Mouse (Mus musculus): ENCODE measurements at regions not wholly inside any gene's neighbourhood (a gene's known extent, or its start where the extent isn't known, plus 50 kb on each side); places are given as distances from the start of the nearest gene placed in this dataset.

DNA sequence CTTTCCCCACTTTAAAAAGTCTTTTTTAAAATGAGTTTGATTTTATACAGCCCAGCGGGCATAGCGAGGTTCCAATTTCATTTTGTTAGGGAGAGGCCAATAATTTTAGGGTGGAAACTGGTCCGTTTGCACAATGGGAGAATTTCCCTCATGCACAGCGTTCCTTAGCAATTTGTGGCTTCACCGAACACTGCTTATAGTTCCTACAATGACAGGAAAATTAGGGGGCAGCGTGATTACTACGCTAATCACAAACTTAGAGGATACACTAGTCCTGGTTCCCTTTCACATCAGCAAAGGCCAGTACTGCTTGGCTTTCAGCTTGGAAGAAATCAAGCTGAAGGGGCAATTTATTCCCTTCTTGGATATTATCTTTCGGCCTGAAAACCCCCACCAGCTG lies 745.1 kb upstream of the Gm19410 start:
- Histone ChIP-seq H3K36me3 (ENCODE audit: control insufficient read depth, insufficient read depth, low read length) (no peaks in the 10 kb centered on the region), H3K9ac (ENCODE audit: low read depth, low read length) (no peak overlapping the region), H3K9me3 (replicated peaks; ENCODE audit: control insufficient read depth, low read length) (peaks cover 3% of the 10 kb centered on the region; the same call in 1 of the 2 replicates), H3K27me3 (ENCODE audit: control insufficient read depth, insufficient read depth, low read length) (no peaks in the 10 kb centered on the region), H3K4me2 (no peak overlapping the region), H3K27ac (ENCODE audit: low read depth, low read length) (no peak overlapping the region), H3K4me1 (ENCODE audit: control insufficient read depth, insufficient read depth, low read length) (no peaks in the 10 kb centered on the region), H3K4me3 (ENCODE audit: low read depth, low read length) (no peak overlapping the region)
- WGBS (ENCODE audit: insufficient replicate concordance): 86% methylated on average over 8 of the region's 8 CpGs
- ATAC-seq (replicated peaks; ENCODE audit: insufficient number of reproducible peaks, low FRiP score, low TSS enrichment): no peak

DNA sequence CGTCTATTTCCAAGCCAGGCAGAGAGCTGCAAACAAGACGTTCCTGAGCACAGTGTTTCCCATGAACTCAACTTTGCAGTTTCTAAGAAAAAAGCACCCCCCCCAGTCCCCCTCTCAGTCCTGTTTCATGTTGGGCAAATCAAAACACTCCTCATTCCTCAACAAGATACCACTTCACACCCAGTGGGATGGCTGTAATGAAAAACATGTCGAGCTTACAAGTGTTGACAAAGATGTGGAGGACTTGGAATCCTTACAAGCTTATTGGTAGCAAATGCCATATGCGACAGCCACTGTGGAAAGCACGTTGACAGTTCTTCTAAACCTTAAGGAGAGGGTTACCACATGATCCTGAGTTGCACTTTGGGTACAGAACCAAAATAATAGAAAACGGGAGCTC lies 742.9 kb upstream of the Gm19410 start:
- 38% methylated on average over 6 of the region's 6 CpGs for WGBS (ENCODE audit: insufficient replicate concordance)
- no peak for ATAC-seq (replicated peaks; ENCODE audit: insufficient number of reproducible peaks, low FRiP score, low TSS enrichment)
- H3K27me3 ChIP-seq (ENCODE audit: control insufficient read depth, insufficient read depth, low read length): no peaks in the 10 kb centered on the region
- H3K4me3 ChIP-seq (ENCODE audit: low read depth, low read length): no peak overlapping the region
- no peaks in the 10 kb centered on the region for H3K4me1 ChIP-seq (ENCODE audit: control insufficient read depth, insufficient read depth, low read length)
- H3K36me3 ChIP-seq (ENCODE audit: control insufficient read depth, insufficient read depth, low read length): no peaks in the 10 kb centered on the region
- H3K9me3 ChIP-seq (replicated peaks; ENCODE audit: control insufficient read depth, low read length): peaks cover 3% of the 10 kb centered on the region; the same call in 1 of the 2 replicates
- H3K9ac ChIP-seq (ENCODE audit: low read depth, low read length): no peak overlapping the region
- no peak overlapping the region for H3K27ac ChIP-seq (ENCODE audit: low read depth, low read length)
- no peak overlapping the region for H3K4me2 ChIP-seq

DNA sequence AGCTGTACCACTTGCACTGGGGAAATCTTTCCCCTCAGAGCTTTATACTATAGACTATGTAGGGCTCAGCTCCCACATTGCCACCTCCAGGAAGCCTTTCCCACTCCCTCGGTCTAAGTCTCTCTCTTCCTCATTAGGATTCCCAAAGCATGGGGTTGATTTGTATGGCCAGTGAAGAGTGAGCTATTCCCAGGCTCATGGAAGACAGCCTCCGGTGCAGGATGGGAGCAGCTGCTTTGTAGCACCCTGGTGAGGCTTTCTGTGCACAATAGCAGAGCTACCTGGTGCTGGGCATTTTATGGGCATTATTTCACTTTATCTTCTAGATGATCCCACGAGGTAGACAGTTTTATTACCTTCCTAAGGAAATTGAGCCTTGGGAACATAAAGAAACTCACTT lies 717.8 kb upstream of the Gm19410 start:
- no peak for ATAC-seq (replicated peaks; ENCODE audit: insufficient number of reproducible peaks, low FRiP score, low TSS enrichment)
- 79% methylated on average over 3 of the region's 3 CpGs for WGBS (ENCODE audit: insufficient replicate concordance)
- H3K9ac ChIP-seq (ENCODE audit: low read depth, low read length): no peak overlapping the region
- H3K4me2 ChIP-seq: no peak overlapping the region
- H3K27ac ChIP-seq (ENCODE audit: low read depth, low read length): no peak overlapping the region
- H3K36me3 ChIP-seq (ENCODE audit: control insufficient read depth, insufficient read depth, low read length): no peaks in the 10 kb centered on the region
- no peaks in the 10 kb centered on the region for H3K4me1 ChIP-seq (ENCODE audit: control insufficient read depth, insufficient read depth, low read length)
- no peaks in the 10 kb centered on the region for H3K9me3 ChIP-seq (replicated peaks; ENCODE audit: control insufficient read depth, low read length)
- no peak overlapping the region for H3K4me3 ChIP-seq (ENCODE audit: low read depth, low read length)
- H3K27me3 ChIP-seq (ENCODE audit: control insufficient read depth, insufficient read depth, low read length): no peaks in the 10 kb centered on the region

- Histone ChIP-seq H3K4me1 (ENCODE audit: control insufficient read depth, insufficient read depth, low read length) (no peaks in the 10 kb centered on the region), H3K9me3 (replicated peaks; ENCODE audit: control insufficient read depth, low read length) (no peaks in the 10 kb centered on the region), H3K4me3 (ENCODE audit: low read depth, low read length) (no peak overlapping the region), H3K9ac (ENCODE audit: low read depth, low read length) (no peak overlapping the region), H3K27me3 (ENCODE audit: control insufficient read depth, insufficient read depth, low read length) (no peaks in the 10 kb centered on the region), H3K4me2 (no peak overlapping the region), H3K36me3 (ENCODE audit: control insufficient read depth, insufficient read depth, low read length) (no peaks in the 10 kb centered on the region), H3K27ac (ENCODE audit: low read depth, low read length) (no peak overlapping the region)
- ATAC-seq (replicated peaks; ENCODE audit: insufficient number of reproducible peaks, low FRiP score, low TSS enrichment): no peak
- WGBS (ENCODE audit: insufficient replicate concordance): 86% methylated on average over 4 of the region's 4 CpGs
These were observed 712.1 kb upstream of the Gm19410 start for GRCm38 (mm10) chr8:35053444-35053843.

DNA sequence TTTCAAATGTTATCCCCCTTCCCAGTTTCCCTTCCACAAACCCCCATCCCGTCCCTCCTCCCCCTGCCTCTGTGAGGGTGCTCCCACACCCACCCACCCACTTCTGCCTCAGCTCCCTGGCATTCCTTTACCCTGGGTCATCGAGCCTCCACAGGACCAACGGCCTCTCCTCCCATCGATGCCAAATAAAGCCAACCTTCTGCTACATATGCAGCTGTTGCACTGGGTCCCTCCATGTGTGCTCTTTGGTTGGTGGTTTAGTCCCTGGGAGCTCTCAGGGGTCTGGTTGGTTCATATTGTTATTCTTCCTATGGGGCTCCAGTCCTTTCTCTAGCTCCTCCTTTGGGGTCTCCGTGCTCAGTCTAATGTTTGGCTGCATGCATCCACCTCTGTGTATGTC lies 704.5 kb upstream of the Gm19410 start:
- ATAC-seq (replicated peaks; ENCODE audit: insufficient number of reproducible peaks, low FRiP score, low TSS enrichment): no peak

GRCm38 (mm10) chr8:35068228-35068627 lies 697.4 kb upstream of the Gm19410 start:
- WGBS (ENCODE audit: insufficient replicate concordance): 86% methylated on average over 2 of the region's 2 CpGs
- no peak overlapping the region for H3K27ac ChIP-seq (ENCODE audit: low read depth, low read length)

More for the DNA sequence above, 704.5 kb upstream of the Gm19410 start:
- Histone ChIP-seq H3K9ac (ENCODE audit: low read depth, low read length) (no peak overlapping the region), H3K27ac (ENCODE audit: low read depth, low read length) (no peak overlapping the region), H3K9me3 (replicated peaks; ENCODE audit: control insufficient read depth, low read length) (no peaks in the 10 kb centered on the region), H3K4me1 (ENCODE audit: control insufficient read depth, insufficient read depth, low read length) (no peaks in the 10 kb centered on the region), H3K4me3 (ENCODE audit: low read depth, low read length) (no peak overlapping the region), H3K36me3 (ENCODE audit: control insufficient read depth, insufficient read depth, low read length) (no peaks in the 10 kb centered on the region), H3K4me2 (no peak overlapping the region), H3K27me3 (ENCODE audit: control insufficient read depth, insufficient read depth, low read length) (no peaks in the 10 kb centered on the region)
- 73% methylated on average over 5 of the region's 5 CpGs for WGBS (ENCODE audit: insufficient replicate concordance)

DNA sequence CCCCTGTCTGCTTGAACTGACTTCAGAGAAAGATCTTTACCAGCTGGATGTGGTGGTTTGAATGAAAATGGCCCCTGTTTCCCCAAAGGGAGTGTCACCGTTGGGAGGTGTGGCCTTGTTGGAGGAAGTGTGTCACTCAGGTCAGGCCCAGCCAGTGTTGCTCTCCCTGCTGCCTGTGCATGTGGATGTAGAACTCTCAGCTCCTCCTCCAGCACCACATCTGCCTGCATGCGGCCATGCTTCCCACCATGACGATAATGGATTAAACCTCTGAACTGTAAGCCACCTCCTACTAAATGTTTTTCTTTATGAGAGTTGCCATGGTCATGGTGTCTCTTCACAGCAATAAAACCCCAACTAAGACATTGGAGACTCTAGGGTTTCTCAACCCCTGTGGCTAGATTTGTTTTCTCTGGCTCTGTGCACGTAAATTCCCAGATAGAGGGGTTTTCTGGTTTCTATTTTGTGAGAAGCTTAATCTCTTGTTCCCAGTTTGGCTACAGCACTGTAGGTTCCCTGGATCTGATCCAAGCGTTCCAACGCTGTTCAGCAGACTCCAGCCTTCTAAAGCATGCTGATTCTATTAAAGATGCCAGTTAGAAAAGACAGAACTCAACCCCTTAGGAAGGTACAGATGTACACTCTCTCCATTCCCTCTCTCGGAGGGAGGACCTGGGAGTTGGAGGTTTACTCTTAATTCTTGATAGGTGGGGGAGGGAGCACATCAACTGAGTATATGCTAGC lies 695.2 kb upstream of the Gm19410 start:
- Histone ChIP-seq H3K4me3 (ENCODE audit: low read depth, low read length) (no peak overlapping the region), H3K9ac (ENCODE audit: low read depth, low read length) (no peak overlapping the region), H3K4me2 (no peak overlapping the region), H3K4me1 (ENCODE audit: control insufficient read depth, insufficient read depth, low read length) (no peaks in the 10 kb centered on the region), H3K36me3 (ENCODE audit: control insufficient read depth, insufficient read depth, low read length) (no peaks in the 10 kb centered on the region), H3K9me3 (replicated peaks; ENCODE audit: control insufficient read depth, low read length) (no peaks in the 10 kb centered on the region), H3K27me3 (ENCODE audit: control insufficient read depth, insufficient read depth, low read length) (no peaks in the 10 kb centered on the region), H3K27ac (ENCODE audit: low read depth, low read length) (no peak overlapping the region)
- ATAC-seq (replicated peaks; ENCODE audit: insufficient number of reproducible peaks, low FRiP score, low TSS enrichment): no peak
- WGBS (ENCODE audit: insufficient replicate concordance): 69% methylated on average over 7 of the region's 7 CpGs

More at GRCm38 (mm10) chr8:35068228-35068627, 697.4 kb upstream of the Gm19410 start:
- no peaks in the 10 kb centered on the region for H3K4me1 ChIP-seq (ENCODE audit: control insufficient read depth, insufficient read depth, low read length)
- no peaks in the 10 kb centered on the region for H3K9me3 ChIP-seq (replicated peaks; ENCODE audit: control insufficient read depth, low read length)
- ATAC-seq (replicated peaks; ENCODE audit: insufficient number of reproducible peaks, low FRiP score, low TSS enrichment): no peak
- H3K4me3 ChIP-seq (ENCODE audit: low read depth, low read length): no peak overlapping the region
- no peak overlapping the region for H3K4me2 ChIP-seq
- no peaks in the 10 kb centered on the region for H3K36me3 ChIP-seq (ENCODE audit: control insufficient read depth, insufficient read depth, low read length)
- H3K9ac ChIP-seq (ENCODE audit: low read depth, low read length): no peak overlapping the region
- no peaks in the 10 kb centered on the region for H3K27me3 ChIP-seq (ENCODE audit: control insufficient read depth, insufficient read depth, low read length)

- Histone ChIP-seq H3K4me1 (ENCODE audit: control insufficient read depth, insufficient read depth, low read length) (no peaks in the 10 kb centered on the region), H3K36me3 (ENCODE audit: control insufficient read depth, insufficient read depth, low read length) (no peaks in the 10 kb centered on the region), H3K4me3 (ENCODE audit: low read depth, low read length) (no peak overlapping the region), H3K4me2 (no peak overlapping the region), H3K27ac (ENCODE audit: low read depth, low read length) (no peak overlapping the region), H3K9ac (ENCODE audit: low read depth, low read length) (no peak overlapping the region), H3K27me3 (ENCODE audit: control insufficient read depth, insufficient read depth, low read length) (no peaks in the 10 kb centered on the region), H3K9me3 (replicated peaks; ENCODE audit: control insufficient read depth, low read length) (no peaks in the 10 kb centered on the region)
- ATAC-seq (replicated peaks; ENCODE audit: insufficient number of reproducible peaks, low FRiP score, low TSS enrichment): no peak
- WGBS (ENCODE audit: insufficient replicate concordance): 83% methylated on average over 10 of the region's 10 CpGs
These were observed 689.6 kb upstream of the Gm19410 start for GRCm38 (mm10) chr8:35075971-35076370.

- Histone ChIP-seq H3K4me3 (ENCODE audit: low read depth, low read length) (no peak overlapping the region), H3K27me3 (ENCODE audit: control insufficient read depth, insufficient read depth, low read length) (no peaks in the 10 kb centered on the region), H3K9me3 (replicated peaks; ENCODE audit: control insufficient read depth, low read length) (no peaks in the 10 kb centered on the region), H3K4me2 (no peak overlapping the region), H3K27ac (ENCODE audit: low read depth, low read length) (no peak overlapping the region), H3K36me3 (ENCODE audit: control insufficient read depth, insufficient read depth, low read length) (no peaks in the 10 kb centered on the region), H3K9ac (ENCODE audit: low read depth, low read length) (no peak overlapping the region), H3K4me1 (ENCODE audit: control insufficient read depth, insufficient read depth, low read length) (no peaks in the 10 kb centered on the region)
- 50% methylated on average over 1 of the region's 1 CpGs for WGBS (ENCODE audit: insufficient replicate concordance)
- no peak for ATAC-seq (replicated peaks; ENCODE audit: insufficient number of reproducible peaks, low FRiP score, low TSS enrichment)
These were observed 682.4 kb upstream of the Gm19410 start for GRCm38 (mm10) chr8:35083161-35083560.
